Mouse (Mus musculus): ENCODE results near the gene Zfp651. TPM values are rescaled to one million over a fixed set of nuclear protein-coding genes. Genes with fewer than 3 reads are reported as not detected.

The Zfp651 gene
- polyA plus RNA-seq, 1 experiment, result 8.7 TPM

DNA sequence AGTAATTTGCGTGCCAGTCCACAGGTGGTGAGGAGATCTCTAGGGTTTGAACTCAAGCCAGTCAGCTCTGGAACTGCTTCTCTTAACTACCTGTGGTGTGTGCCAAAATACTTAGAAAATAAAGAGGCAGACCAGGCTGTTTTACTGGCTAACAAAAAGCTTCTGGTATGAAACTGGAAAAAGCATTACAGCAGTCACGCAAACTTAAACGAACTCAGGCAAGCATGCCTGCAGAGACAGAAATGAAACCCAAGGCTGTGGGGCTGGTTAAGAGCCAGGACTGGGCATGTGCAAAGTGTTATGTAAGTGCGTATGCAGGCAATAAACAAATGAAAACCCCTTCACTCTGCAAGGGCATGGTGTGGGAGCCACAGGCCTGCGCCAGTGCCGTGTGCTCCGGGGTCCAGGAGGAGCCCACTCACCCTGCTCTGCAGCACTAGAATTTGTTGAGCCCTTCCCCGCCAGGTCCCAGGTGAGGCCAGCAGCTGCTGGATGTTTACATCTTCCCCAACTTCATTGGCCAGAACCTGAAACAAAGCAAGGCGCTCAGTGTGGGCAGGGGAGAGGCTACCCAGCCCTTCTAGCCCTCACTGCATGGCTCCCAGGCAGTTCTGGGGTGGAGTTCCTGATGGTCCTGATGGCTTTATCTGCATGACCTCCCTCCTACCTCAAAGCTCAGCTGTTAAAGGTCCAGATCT is 60.1 kb downstream of the Zfp651 start:
- H3K4me1 ChIP-seq (ENCODE audit: control insufficient read depth, insufficient read depth, insufficient read length, low read length), result peaks cover 6% of the 10 kb centered on the region; the same call in 1 of the 2 replicates
- no peak overlapping the region for H3K4me3 ChIP-seq (ENCODE audit: insufficient read depth, low read depth, low read length)
- H3K27ac ChIP-seq (replicated peaks; ENCODE audit: low read depth, low read length), result no peak overlapping the region

DNA sequence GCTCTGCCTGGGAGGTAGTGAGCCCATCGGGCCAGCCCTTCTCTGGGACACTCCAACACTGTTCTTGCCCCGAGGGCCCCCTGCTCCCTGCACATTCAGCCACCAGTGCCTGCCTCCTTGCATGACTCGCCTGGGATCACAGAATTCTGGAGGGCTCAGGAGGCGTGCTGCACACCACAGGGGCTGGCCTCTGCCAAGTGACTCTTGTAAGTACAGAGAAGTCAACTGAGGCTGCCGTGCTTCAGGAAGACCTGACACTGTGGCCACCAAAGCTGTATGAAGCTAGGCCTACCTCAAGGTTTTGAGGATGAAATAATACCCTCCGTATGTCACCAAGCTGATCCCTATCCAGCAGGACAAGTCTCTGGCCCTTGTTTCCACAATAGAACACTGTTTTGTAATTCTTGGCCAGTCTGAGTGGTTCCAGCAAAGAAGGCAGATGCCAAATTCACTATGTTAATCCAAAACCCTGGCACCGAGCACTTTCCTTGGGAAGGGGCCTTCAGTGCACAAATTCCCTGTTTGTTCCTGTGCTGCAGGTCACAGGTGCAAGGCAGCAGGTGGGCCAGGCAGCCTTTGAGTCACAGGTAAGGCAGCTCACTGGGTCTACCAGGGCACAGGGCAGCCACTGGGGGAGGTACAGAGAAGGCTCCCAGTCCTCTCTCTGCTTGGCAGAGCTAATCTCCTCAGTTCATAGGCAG is 60.8 kb downstream of the Zfp651 start:
- Histone ChIP-seq H3K4me3 (ENCODE audit: insufficient read depth, low read depth, low read length) (no peak overlapping the region), H3K27ac (replicated peaks; ENCODE audit: low read depth, low read length) (no peak overlapping the region)

DNA sequence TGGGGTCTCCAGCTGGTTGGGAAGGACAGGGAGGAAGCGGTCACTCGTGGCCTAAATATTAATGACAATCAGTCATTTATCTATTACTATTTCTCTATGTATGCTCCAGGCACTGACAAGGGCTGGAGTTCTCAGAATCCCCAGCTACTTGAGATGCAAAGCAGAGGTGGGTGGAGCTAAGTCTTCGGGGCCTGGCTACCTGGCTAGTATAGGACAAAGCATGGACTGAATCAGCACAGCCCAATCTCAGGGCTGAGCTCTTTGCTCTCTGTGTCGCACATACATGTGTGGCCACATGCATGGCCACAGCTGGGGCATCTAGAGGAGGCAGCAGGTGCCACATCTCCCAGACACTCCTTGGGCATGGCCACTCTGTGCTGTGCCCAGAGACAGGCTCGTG is 61.6 kb downstream of the Zfp651 start:
- peaks cover 6% of the 10 kb centered on the region; the same call in 1 of the 2 replicates for H3K4me1 ChIP-seq (ENCODE audit: control insufficient read depth, insufficient read depth, insufficient read length, low read length)
- no peak overlapping the region for H3K4me3 ChIP-seq (ENCODE audit: insufficient read depth, low read depth, low read length)
- no peak overlapping the region for H3K27ac ChIP-seq (replicated peaks; ENCODE audit: low read depth, low read length)

More for the DNA sequence above, 60.8 kb downstream of the Zfp651 start:
- peaks cover 6% of the 10 kb centered on the region; the same call in 1 of the 2 replicates for H3K4me1 ChIP-seq (ENCODE audit: control insufficient read depth, insufficient read depth, insufficient read length, low read length)

Other genes starting within 250 kb of the Zfp651 start
- gene Lyzl4, start 117.2 kb upstream of the Zfp651 start, polyA plus RNA-seq (2012; ENCODE audit: insufficient read depth, insufficient read length, missing spikeins), result not detected in 2 replicates
- gene Vipr1, start 116.6 kb upstream of the Zfp651 start, polyA plus RNA-seq (2012; ENCODE audit: insufficient read depth, insufficient read length, missing spikeins), result not detected in 2 replicates
- gene Sec22c, start 53.8 kb upstream of the Zfp651 start, polyA plus RNA-seq (2012; ENCODE audit: insufficient read depth, insufficient read length, missing spikeins), result 2.1 and 2.8 TPM in 2 replicates
- 149 and 182 TPM in 2 replicates for gene Ss18l2, start 49.0 kb upstream of the Zfp651 start, polyA plus RNA-seq (2012; ENCODE audit: insufficient read depth, insufficient read length, missing spikeins)
- 20.7 and 21.6 TPM in 2 replicates for gene Nktr, start 40.2 kb upstream of the Zfp651 start, polyA plus RNA-seq (2012; ENCODE audit: insufficient read depth, insufficient read length, missing spikeins)
- 1.4 and 2.2 TPM in 2 replicates for gene Klhl40, start 18.3 kb downstream of the Zfp651 start, polyA plus RNA-seq (2012; ENCODE audit: insufficient read depth, insufficient read length, missing spikeins)
- gene Hhatl, start 33.2 kb downstream of the Zfp651 start, polyA plus RNA-seq (2012; ENCODE audit: insufficient read depth, insufficient read length, missing spikeins), result 1.7 and 2.4 TPM in 2 replicates
- gene Ccdc13, start 80.1 kb downstream of the Zfp651 start, polyA plus RNA-seq (2012; ENCODE audit: insufficient read depth, insufficient read length, missing spikeins), result not detected in 2 replicates
- gene Higd1a, start 99.0 kb downstream of the Zfp651 start, polyA plus RNA-seq (2012; ENCODE audit: insufficient read depth, insufficient read length, missing spikeins), result 439 and 453 TPM in 2 replicates
- 1.5 TPM in 1 of 2 replicates, not detected in the other for gene Ackr2, start 139.0 kb downstream of the Zfp651 start, polyA plus RNA-seq (2012; ENCODE audit: insufficient read depth, insufficient read length, missing spikeins)
- gene Cyp8b1, start 157.0 kb downstream of the Zfp651 start, polyA plus RNA-seq (2012; ENCODE audit: insufficient read depth, insufficient read length, missing spikeins), result not detected in 2 replicates
- gene Fam198a, start 191.7 kb downstream of the Zfp651 start, polyA plus RNA-seq (2012; ENCODE audit: insufficient read depth, insufficient read length, missing spikeins), result 0.28 TPM in 1 of 2 replicates, not detected in the other
- gene Pomgnt2, start 237.8 kb downstream of the Zfp651 start, polyA plus RNA-seq (2012; ENCODE audit: insufficient read depth, insufficient read length, missing spikeins), result 4.0 and 6.3 TPM in 2 replicates